Mouse (Mus musculus): ENCODE results near the gene Adora2a.

- 0 out of 2 replicates have a peak, but pooled peaks have one; percentile 36 for TF ChIP-seq EP300 (IDR thresholded peaks at IDR 0.05; ENCODE audit: insufficient read depth, low read depth, low read length)
- TF ChIP-seq POLR2A (IDR thresholded peaks at IDR 0.05; ENCODE audit: insufficient read depth, low read depth, low read length), result no peak
Observed at GRCm38 (mm10) chr10:75304413-75304812, 12.3 kb upstream of the Adora2a start.

Measured in heart, adult 2 months (tissue).